Mouse (Mus musculus) kidney, adult 8-10 months (tissue): ENCODE measurements around the gene Afg1l.
A peak's percentile ranks its signal among the peaks of the same experiment; 100 is the strongest.

Source experiments
- DNase-seq, 2 experiments: peaks; one replicate each; pipeline ENCODE4 v3.0.0; 2022

Afg1l gene

DNA sequence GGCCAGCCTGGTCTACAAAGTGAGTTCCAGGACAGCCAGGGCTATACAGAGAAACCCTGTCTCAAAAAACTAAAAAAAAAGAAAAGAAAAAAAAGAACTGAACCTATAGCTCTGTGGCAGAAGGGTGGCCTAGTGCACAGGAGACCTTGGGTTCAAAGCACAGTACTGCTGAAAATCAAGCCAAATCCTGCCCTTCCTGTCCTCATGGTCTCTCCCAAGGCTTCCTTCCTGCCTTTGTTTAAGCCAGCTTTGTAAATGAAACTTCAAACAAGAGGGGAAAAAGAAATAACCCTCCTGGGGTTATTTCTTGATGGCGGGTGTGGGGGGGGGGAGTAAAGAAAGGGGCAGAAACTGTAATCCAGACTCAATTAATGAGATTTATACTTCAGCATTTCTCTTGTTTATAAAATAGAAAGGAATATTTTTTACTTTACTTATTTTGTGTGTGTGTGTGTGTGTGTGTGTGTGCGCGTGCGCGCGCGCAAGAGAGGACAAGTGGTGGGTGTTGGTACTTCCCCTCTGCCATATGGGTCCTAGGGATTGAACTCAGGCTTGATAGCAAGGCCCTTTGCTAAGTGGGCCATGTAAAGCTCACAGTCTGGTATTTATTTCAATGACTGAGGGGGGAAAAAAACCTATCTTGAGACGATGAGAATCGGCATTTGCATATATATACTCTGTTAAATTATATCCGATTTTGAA, 1.4 kb downstream of the Afg1l start:
- DNase-seq: peak; percentile 23

- no peak for DNase-seq
Observed at GRCm38 (mm10) chr10:42474946-42475514, 3.3 kb downstream of the Afg1l start.

DNA sequence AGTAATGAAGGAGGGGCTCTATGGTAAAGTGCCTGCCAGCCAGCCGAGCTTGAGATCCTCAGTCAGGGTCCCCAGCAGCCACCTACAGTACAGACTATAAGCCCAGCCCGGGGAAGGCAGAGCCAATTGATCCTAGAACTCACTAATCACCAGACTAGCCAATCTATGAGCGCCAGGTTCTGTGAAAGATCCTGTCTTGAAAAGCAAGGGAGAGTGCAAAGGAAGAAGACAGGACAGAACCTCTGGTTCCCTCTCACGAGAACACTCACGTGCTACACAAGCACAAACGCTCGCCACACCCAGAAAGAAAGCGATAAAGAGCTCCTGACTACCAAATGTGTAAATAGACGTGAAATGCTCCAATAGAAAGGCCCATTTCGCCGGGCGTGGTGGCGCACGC, 13.6 kb downstream of the Afg1l start:
- DNase-seq: no peak

DNA sequence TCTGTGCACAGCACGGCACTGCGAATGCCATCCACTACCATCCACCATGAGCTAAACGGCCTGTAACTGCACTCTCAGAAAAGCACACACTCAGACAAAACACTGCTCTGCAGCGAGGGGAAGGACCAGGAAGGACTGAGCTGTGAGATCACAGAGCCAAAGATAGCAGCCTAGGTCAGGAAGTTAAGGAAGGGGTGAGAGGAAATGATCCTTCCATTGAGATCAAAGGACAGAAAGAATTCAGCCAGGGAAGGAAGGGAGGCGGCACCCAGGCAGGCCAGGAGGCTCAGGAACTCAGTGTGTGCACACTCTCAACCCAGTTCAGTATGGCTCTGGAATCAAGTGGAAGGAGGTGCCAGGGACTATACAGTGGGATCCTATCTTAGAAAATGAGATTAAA, 14.1 kb downstream of the Afg1l start:
- peak; percentile 24 to 48 for DNase-seq

DNA sequence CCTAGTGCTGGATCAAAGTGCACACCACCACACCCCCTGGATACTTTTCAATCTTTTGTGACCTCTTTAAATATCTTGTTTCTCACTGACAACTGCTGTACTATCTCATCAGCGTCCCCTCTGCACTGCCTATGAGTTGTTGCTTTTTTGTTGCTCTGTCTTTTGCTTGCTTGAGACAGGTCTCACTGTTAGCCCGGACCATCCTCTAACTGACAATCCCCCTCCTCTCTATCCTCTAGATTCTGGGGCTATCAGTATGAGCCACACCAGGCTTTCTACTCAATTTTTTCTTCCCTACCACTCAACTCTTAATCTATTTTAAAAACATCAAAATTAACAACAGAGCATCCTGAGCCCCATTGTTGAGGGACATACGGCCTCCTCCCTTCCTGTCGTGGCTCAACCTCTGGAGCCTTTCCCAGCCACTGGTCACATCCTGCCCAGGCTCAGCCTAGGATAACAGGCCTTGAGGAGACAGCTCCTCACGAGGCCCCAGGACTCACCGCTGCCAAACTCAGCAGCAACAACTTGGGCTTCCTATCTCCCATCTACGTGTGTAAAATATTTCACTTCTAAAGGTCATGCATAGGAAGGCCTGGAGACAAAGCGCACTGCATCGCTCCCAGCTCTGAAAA, 20.7 kb downstream of the Afg1l start:
- DNase-seq: peak; percentile 59 to 75

DNA sequence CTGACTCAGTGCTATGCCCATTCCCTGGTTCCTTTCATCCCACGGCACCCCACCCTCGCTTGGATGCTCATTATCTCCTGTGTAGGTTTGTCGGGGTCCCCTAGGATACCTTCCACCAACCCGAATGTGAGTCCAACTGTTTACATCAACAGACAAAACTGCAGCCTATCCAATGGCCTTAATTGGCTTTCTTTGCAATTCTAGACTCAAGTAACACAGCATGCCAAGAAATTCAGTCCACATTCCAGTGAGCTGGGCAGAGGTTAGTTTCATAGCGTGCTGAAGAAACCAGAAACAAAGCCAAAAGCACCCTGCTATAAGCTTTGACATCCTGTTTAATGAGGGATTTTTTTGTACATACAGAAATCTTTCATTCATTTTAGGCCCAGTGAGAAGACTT, 22.4 kb downstream of the Afg1l start:
- no peak for DNase-seq

- DNase-seq: no peak
Observed at GRCm38 (mm10) chr10:42454690-42455089, 23.7 kb downstream of the Afg1l start.

GRCm38 (mm10) chr10:42454266-42454665, 24.1 kb downstream of the Afg1l start:
- no peak for DNase-seq

GRCm38 (mm10) chr10:42449672-42450071, 28.7 kb downstream of the Afg1l start:
- DNase-seq: peak in 1 of 2 experiments; percentile 18

DNA sequence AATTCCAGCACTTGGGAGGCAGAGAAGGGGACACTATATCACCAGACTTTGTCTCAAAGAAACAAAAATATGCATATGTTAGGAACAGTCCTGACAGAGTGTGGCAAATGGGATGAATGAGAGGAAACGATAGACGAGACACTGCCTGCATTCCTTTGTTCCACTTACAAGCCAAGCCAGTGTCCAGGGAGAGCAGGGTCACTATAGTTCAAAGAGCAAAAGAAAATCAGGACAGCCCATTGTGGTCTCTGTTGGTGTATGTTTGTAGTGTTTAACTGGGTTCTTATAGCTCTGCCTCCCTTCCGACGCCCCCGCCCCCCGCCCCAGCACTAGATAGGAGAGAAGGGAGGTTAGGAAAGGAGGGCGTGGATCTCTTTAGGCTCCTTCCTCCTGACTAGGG, 30.0 kb downstream of the Afg1l start:
- DNase-seq: no peak

- no peak for DNase-seq
Observed at GRCm38 (mm10) chr10:42446145-42446544, 32.2 kb downstream of the Afg1l start.

DNA sequence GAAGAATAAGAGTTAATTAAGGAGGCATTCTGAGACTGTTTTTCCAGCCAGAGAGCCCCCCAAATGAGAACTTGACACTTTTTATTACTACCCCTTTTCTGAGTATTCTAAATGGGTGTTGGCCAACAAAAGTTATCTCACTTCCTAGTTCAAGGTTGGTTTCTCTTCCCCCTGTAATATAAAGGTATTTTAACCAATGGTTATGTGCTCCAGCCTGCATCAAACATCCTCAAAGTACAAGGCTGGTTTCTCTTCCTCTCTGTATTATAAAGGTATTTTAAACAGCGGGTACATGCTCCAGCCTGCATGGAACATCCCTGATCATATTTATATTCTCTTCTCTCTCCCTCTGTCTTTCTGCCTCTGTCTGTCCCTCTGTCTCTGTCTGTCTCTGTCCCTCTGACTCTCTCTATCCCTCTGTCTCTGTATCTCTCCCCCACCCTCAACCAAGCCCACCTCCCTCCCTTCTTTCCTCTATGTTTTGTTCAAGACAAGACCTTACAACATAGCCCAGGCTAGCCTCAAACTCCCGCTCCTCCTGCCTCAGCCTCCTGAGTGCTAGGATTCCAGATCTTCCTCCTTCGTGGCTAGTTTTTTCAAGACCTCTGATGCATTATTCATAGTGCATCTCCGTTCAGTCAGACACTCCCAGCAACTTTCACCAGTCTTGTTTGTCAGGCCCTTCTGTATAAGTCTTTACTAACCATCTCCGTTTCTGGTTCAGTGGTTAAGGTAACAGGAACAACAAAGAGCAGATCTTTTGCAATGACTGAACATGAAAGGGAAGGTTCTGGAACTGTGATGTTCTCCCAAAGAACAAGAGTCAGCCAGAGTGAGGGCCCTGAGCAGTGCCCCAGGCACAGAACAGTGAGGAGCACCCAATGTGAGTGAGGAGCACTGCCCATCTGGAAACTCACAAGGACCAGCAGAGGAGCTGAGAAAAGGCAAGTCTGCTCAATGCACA, 41.2 kb downstream of the Afg1l start:
- DNase-seq: no peak

- DNase-seq: no peak
Observed at GRCm38 (mm10) chr10:42417530-42418174, 60.7 kb downstream of the Afg1l start.

GRCm38 (mm10) chr10:42415821-42416470, 62.4 kb downstream of the Afg1l start:
- DNase-seq: no peak

- peak; percentile 22 to 40 for DNase-seq
Observed at GRCm38 (mm10) chr10:42410748-42411537, 67.4 kb downstream of the Afg1l start.

- no peak for DNase-seq
Observed at GRCm38 (mm10) chr10:42390436-42390835, 87.9 kb downstream of the Afg1l start.

- DNase-seq: no peak
Observed at GRCm38 (mm10) chr10:42388181-42388580, 90.2 kb downstream of the Afg1l start.

GRCm38 (mm10) chr10:42384946-42385644, 93.3 kb downstream of the Afg1l start:
- DNase-seq: no peak

- no peak for DNase-seq
Observed at GRCm38 (mm10) chr10:42383708-42384107, 94.7 kb downstream of the Afg1l start.

DNA sequence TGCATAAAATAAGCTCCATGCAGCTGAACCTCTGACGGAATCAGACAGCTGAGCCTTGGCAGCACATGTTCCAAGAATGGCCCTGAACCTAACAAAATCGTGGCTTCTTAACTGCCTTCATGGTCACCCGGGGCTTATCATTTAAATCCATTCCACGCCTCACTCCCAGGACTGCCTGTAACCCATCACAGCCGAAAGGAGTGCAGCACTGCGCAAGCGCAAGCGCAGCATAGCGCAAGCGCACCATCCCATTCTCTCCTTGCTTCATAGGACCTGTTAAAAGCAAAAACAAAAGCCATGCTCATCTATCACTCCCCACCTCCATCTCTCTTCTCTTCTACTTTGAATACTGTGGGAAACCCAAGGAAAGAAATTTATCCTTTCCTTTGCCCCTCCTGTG, 114.1 kb downstream of the Afg1l start:
- DNase-seq: no peak

GRCm38 (mm10) chr10:42355980-42356379, 122.4 kb downstream of the Afg1l start:
- no peak for DNase-seq
